Mouse (Mus musculus): ENCODE data around the gene Ldha.

Ldha gene

DNA sequence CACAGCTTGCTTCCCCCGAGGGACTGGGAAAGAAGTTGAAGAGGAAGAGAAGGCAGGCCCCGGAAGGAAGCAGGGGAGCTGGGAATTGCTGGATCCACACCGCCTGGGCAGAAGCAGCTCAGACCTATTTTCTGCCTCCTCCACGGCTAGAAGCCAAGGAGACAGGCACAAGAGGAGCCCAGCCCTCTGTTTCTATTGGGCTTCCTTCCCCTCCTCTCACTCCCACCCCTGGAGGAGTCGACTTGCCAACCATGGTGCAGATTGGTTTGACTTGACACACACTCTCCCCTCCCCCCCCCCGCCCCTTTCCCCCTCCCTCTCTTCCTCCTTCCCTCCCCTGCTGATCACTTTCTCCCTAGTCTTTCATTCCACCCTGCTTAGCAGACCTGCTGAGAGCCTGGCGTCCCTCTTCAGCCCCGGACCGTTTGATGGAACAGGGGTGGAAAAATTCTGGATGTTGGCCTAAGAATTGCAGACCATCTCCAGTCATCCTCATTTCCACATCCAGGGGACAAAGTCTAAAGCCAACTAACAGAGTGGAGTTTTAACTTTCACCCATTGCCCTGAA is 3.1 kb upstream of the Ldha start:
- in situ Hi-C loops (cut with MboI): no loop called here

DNA sequence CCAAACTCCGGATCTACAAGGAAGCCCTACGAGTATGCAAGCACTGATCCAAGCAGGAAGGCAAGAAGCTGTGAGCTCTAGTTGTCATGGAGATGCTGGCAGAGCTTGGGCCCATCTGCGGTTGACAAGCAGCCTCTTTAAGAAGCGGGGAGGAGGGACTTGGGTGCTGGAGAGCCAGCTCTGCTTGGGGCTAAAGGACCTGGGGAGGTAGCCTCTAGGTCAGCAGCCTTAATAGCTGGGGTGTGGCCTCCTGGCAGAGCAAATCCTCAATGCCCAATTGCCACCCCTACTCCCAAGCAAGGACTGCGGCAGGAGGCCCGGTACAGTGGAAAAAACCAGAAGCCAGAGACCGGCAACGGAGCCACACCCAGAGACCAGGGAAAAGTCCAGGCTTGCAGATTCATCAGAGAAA is 2.4 kb upstream of the Ldha start:
- in situ Hi-C loops (cut with MboI): no loop called here

DNA sequence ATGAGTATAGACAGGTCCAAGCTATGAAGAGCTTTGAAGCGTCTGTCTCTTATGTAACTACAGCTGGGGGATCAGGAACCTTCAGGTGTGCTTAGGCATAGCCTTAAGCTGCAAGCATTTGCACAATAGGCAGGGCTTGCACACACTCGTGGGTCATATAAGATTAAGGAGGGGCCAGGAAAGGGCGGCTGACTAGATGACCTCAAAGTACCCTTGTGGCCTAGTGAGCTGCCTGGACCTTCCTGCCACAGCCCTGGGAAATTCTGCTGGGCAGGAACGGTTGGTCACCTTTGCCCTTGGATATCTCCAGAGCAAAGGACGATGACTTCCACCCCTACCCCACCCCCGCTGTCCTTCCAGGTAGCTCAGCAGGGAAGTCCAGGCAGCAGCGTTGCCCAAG is 1.8 kb upstream of the Ldha start:
- in situ Hi-C loops (cut with MboI): no loop called here

DNA sequence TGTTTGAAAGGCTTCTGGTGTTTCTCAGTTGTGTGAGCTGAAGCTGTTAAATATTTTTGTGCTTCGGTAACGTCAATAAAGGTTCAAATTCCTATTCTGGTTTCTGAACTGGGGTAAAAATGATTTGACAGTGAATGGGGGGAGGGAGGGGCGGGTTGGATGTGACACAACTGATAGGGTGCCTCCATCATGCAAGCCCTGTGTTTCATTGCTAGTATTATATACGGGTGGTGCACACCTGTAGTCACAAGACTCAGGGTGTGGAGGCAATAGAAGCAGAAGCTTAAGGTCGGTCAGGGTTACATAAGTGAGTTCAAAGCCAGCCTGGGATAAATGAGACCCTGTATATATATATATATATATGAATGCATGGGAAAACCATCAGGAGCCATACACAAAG is 1.4 kb upstream of the Ldha start:
- in situ Hi-C loops (cut with MboI): no loop called here

DNA sequence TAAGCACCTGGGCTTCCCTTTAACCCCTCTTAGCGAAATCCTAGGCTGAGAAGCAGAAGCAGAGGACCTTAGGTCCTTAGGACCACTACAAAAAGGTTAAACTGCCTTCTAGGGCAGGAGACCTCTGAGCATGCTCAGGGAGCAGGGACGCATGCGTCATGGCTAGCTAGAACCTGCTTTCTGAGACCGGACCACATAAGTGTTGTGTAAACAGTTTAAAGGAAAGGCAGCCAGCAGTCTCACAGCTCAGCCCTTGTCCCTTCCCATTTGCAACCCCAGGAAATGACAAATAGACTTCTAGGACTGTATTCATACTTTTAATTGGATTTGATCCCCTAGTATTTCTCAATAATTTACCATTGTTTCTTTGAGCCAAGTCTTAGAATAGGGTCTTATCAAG is 949 bp upstream of the Ldha start:
- in situ Hi-C loops (cut with MboI): no loop called here

DNA sequence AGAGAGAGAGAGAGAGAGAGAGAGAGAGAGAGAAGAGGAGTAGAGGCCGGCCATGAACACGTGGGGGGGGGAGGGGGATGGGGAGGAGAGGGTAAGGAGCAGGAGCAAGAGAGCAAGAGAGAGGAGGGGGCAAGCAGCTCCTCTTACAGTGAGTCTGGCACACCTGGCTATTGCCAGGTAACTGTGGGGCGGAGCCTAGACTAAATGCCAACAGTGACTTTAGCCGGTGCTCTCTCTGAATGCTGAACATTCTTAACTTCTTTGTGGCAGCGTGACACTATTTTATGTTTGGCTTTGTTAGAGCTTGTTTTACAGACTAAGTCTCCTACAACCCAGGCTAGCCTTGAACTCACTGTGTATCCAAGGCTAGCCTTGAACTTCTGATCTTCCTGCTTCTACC is 1.0 kb downstream of the Ldha start:
- in situ Hi-C loops (cut with MboI): no loop called here

DNA sequence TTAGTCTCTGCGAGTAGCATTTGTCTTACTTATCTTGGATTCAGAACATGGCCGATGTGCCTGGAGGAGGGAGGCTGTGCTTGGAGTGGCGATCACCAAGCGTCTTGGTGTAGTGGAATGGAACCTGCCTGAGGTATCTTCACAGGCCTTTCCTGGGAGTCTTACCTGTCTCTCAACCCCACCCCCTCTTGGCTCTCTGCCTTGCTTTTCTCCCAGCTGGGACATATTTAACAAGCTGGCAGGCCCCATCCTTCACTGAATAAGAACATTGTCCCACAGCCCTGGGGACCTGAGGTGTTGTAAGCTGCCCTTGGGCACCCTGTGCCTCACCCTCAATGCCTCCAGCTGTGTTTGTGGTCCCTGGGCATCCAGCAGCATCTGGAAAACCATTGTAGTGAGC is 2.3 kb downstream of the Ldha start:
- in situ Hi-C loops (cut with MboI): no loop called here

DNA sequence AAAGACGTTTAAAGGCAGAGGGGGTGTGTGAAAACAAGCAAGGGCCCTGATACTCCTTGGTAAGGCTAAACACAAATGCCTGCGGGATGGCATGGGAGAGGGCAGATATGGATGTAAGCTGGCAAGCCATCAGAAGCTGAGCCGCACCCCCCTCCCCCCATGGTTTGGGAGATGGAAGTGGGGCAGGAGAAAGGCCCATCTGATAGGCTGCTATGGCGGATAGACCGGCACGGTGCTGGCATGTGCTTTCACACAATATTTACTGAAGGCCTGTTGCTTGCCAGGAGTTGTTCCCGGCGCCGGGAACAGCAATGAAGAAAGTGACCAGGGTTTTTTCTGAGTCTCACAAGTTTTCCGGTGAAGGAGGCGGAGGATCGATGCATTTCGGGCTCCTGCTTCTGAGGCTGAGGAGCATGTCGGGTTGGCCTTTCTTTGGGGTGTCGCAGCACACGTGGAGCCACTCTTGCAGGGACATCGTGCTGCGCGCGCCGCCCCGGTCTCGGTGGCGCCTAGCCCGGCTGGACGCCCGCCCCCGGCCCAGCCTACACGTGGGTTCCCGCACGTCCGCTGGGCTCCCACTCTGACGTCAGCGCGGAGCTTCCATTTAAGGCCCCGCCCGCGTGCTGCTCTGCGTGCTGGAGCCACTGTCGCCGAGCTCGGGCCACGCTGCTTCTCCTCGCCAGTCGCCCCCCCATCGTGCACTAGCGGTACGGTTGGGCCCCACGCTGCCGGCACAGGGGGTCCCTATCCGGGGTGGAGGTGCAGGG is 4.1 kb downstream of the Ldha start:
- in situ Hi-C loops (cut with MboI): no loop called here

DNA sequence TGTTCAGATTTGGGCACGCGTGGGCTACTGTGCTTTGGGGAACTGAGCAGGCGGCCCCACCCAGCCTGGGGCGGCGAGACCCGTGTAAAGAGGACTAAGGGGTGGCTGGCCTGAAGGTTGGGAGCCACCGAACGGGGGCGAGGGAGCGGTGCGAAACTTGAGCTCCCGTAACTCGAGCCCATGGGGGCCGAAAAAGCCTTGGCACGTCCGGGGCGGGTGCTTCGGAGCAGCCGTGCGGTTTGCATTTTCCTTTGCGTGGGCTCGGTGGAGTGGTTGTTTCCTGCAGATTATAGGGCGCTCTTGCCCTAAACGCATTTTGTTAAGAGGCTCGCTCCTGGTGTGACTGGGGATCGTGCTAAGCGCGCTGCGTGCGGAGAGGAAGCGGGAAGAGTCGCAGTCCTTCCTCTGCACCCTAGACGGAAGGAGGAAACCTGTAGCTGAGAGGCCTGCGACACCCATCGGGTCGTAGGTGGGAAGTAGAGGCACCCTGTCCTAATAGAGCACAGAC is 4.8 kb downstream of the Ldha start:
- in situ Hi-C loops (cut with MboI): no loop called here

DNA sequence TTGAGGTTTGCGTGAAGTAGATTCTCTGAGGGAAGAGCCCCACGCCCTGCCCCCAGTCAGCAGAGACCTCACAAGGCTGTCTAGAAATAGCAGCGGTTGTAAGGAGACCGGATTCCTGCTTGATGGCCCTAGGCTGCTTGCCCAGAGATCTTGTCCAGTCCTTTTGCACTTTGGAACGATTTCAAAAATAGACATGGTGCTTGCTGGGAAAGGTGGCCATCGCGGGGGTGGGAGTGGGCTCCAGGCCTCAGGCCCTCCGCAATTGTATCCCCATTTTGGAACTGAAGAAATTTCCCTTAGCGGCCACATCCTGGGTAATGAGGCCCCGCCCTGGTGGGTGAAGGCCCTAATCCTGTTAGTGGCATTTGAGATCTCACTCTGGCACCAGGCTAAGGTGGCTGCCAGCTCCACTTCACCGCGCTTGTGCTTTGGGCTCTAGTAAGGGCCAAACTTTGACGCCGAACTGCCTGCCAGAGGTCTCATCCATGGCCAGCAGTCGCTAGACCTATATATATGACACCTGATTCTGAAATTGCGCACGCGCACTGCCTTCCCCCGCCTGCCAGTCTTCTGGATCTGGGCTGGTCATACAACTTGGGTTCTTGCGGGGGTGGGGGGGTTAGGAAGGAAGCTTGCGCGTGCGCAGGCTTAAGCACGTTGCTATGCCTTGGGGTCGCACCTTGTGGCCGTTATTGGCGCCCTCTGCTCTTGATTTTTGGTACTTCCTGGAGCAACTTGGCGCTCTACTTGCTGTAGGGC is 5.4 kb downstream of the Ldha start:
- in situ Hi-C loops (cut with MboI): no loop called here

DNA sequence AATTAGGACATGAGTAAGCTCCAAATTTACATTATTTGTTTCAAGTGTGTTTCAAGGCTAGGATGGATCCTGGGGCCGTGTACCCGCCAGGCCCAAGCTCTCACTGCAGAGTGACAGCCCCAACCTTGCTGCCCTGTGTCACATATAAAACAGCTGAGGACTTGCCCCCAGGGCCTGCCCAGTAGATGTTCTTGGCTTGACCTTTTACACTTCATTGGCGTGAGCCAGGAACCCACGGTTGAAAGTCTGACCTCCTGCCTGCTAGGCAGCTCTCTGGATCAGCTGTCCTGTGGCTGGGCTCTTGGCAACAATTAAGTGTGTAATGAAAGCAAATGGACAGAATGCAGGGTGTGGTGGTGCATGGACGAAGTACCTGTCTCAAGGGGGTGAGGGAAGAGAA is 8.0 kb downstream of the Ldha start:
- in situ Hi-C loops (cut with MboI): no loop called here

DNA sequence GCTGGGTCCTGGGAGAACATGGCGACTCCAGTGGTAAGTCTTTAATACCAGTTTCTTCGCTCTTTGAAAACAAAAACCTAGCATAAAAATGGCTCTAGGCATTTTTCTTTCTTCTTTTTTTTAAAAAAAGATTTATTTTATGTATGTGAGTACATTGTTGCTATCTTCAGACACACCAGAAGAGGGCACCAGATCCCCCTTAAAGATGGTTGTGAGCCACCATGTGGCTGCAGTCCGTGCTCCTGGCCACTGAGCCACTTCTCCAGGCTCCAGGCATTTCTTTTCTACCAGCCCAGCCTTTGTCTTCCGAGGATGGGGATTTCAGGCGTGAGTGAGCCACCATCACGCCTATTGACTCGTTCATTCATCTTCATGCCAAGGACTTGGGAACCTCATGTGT is 9.8 kb downstream of the Ldha start:
- in situ Hi-C loops (cut with MboI): no loop called here

DNA sequence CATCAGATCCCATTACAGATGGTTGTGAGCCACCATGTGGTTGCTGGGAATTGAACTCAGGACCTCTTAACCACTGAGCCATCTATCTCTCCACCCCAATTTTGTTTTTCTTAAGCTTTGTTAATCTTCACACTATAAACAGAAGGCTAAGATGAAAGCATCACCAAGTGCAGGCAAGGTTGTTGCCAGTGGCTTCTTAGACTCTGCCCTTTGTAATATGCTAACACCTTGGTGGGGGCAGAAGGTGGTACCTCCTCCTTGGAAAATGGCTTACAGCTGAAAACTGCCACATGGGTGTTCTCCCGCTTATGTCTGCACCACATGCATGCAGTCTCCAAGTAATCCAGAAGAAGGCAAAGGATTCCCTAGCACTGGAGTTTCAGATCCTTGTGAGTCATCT is 11.4 kb downstream of the Ldha start:
- in situ Hi-C loops (cut with MboI): no loop called here

DNA sequence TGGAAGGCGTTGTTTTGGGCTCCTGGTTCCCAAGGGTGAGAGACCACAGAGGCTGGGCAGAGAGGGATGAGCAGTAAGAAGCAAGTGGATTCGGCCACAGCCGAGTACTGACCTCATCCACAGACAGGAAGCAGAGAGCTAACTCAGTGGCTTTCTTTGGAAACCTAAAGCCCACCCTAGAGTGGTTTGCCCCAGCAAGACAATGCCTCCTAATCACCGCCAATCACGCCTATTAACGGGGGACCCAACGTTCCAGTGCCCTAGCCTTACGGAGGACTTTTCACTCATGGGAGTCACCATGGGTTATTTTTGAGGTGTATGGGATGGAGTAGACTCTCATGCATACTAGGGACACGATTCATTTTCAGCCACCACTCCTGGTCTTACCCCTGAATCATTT is 12.1 kb downstream of the Ldha start:
- in situ Hi-C loops (cut with MboI): no loop called here

DNA sequence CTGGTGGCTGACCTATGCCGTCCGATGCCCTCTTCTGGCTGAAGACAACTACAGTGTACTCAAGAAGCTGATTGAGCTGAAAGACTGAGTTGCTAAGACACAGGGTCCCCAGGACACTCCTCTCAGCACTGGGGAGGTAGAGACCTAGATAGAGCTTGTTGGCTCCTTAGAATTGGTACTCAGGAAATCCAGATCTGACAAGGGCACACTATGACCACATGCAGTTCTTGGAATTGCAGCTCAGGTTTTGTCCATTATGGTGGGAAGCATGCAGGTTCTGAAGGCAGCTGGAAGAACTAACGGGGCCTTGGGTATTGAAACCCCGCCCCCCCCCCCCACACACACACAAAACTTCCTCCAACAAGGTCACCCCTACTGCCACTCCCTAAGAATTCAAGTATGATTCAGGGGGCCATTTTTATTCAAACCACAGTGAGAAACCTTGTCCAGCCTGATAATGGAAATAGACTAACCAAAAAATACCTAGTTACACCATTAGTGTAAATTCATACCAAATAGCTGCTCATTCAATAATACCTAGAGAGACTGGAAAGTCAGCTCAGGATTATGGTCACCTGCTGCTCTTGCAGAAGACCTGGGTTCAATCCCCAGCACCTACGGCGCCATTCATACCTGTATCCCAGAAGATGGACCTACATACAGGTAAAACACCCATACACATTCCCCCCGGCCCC is 14.7 kb downstream of the Ldha start:
- in situ Hi-C loops (cut with MboI): no loop called here

DNA sequence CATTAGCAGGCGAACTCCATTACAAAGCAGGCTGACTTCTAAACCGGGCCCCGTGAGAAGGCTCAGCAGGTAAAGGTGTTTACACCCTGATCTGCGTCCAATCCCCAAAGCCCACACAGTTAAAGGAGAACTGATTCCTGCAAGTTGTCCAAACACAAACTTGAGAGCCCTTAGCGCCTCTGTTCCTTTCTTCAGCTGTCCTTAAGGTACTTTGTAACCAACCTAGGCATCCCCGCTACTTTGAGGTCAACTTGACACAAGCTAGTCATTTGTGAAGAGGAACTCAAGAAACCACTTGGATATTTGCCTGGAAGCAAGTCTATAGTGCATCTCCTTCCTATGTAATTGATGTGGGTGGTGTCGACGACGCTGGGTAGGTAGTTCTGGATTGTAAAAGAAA is 16.2 kb downstream of the Ldha start:
- in situ Hi-C loops (cut with MboI): no loop called here

DNA sequence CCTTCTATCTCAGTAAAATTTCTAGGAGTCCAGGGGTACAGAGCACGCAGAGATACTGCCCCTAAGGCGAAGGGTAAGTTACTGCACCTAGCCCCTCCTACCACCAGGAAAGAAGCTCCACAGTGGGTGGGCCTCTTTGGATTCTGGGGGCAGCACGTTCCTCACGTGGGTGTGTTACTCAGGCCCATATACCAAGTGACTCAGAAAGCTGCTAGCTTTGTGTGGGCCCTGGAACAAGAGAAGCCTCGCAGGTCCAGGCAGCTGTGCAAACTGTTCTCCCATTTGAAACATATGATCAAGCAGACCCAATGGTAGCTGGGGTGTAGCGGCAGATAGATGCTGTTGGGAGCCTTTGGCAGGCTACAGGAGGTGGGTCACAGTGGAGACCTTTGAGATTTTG is 17.8 kb downstream of the Ldha start:
- in situ Hi-C loops (cut with MboI): no loop called here

DNA sequence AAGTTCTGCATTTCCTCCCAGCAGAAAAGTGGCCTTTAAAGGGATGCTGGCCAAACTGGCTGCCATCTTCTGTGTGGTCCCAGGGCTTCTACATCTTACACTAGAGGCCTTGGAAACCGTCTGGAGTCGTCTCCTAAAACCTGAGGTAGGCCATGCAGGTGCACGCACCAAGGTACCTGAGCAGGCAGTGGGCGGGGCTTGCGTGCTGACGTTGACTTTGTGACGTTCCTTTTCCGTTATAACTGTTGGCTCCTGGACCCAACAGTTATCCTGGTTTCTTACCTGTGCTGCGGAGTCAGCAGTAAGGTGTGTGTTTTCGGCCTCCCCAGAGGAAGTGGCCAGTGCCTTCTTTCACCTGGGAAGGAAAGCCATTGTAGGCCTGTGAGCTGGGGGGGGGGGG is 19.7 kb downstream of the Ldha start, which contains the start of gene Ldhc:
Ldhc (plus strand) TSS at position 208 of the 400 bp plus-strand sequence.
- in situ Hi-C loops (cut with MboI): no loop called here

DNA sequence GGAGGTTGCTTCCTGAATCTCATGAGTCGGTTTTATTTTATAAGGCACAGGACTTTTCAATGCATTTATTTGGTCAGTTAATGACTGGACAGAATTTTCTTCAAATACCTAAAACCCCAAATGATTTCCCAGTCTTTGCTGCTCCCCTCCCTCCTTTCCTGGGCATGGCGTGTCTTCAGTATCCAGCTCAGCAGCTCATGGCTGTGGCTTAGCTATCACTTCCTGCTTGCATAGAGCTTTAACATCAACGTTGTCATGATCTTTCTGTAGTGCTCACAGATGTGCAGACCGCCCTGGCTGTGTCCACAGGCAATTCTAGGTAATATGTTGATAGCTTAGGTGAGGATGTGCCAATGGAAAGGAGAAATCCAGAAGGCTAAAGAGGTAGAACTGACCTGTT is 30.7 kb downstream of the Ldha start:
- in situ Hi-C loops (cut with MboI): no loop called here

DNA sequence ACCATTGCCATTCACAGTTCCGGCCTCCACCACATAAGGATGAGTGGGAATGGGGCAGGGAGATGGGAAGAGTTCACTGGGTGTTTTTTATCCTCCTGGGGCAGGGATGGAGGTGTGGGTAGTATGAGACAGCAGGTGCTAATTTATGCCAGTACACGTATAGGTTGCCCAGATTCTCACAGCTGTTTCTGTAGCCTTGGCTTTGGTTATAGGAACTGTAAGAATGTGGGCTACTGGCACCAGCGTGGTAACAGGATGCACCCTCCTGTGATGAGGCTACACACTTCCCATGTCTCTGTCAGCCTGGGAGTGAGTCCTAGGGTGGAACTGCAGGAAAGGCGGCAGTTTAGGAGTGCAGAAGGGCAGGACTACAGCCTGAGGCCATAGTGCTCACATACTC is 35.6 kb downstream of the Ldha start:
- in situ Hi-C loops (cut with MboI): no loop called here

DNA sequence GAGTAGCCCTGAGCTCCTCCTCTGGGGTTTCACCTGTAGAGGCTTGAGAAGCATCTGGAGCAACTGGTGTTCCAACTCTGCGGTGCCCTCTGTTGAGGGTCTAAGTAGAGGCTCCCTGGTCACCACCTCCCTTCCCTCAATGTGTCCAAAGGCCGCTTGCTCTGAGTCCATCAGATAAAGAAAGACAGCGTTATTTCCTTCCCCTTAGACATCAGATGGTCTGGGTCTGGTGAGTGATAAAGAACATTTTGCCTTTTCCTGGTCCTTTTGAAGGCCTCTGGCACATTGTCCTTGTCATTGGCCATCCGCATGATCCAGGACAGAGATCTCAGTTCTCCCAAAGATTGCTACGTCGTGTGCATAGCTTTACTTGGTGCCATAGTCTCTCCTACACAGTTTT is 36.0 kb downstream of the Ldha start:
- in situ Hi-C loops (cut with MboI): no loop called here

DNA sequence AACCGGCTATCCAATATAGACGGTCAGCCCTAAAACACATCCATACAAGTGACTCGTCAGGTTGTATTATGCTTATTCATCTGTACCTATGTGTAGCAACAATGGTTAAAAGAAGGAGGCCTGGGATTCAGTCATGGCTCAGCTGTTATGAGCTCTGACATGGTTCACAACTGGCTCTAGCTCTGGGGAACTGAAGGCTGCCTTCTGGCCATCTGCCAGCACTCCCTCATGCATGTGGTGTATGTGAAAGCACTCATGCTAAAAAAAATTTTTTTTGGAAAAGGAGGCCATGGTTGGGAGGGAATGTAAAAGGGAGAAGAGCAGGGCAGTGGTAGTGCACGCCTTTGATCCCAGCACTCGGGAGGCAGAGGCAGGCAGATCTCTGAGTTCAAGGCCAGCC is 38.6 kb downstream of the Ldha start:
- in situ Hi-C loops (cut with MboI): no loop called here

Measured in mature B cell (primary cell).